Mouse (Mus musculus) midbrain, embryonic 14.5 days (tissue): ENCODE data around the gene Napb. TPM values are rescaled to one million over a fixed set of nuclear protein-coding genes. Genes with fewer than 3 reads are reported as not detected.
A peak's percentile ranks its signal among the peaks of the same experiment; 100 is the strongest.

Experiments
- ATAC-seq: fragments of 200-750 bp; cut with Nextera tagmentation; 2 replicates; pipeline ENCODE4 v1.8.0; 2017; ENCODE audit warnings: moderate number of reproducible peaks, moderate library complexity; ENCODE audit not compliant: low FRiP score, low TSS enrichment
- DNase-seq: peaks from one replicate; pipeline ENCODE4 v3.0.0-alpha.2; 2015
- H3K27ac ChIP-seq: fragments of 300-500 bp; sonication (generic); replicated peaks from 2 replicates; pipeline ENCODE4 v1.5.1; 2014; ENCODE audit warnings: mild to moderate bottlenecking, low read depth, low read length, moderate library complexity
- H3K27me3 ChIP-seq: fragments of 300-500 bp; sonication (generic); 2 replicates; pipeline ENCODE4 v1.6.1; 2014; ENCODE audit warnings: low read length, control low read depth, mixed read lengths; ENCODE audit not compliant: control insufficient read depth, insufficient read depth
- H3K36me3 ChIP-seq: fragments of 300-500 bp; sonication (generic); 2 replicates; pipeline ENCODE4 v1.6.1; 2014; ENCODE audit warnings: low read length, control low read depth; ENCODE audit not compliant: control insufficient read depth, insufficient read depth
- H3K4me1 ChIP-seq: fragments of 300-500 bp; sonication (generic); 2 replicates; pipeline ENCODE4 v1.6.1; 2014; ENCODE audit warnings: mild to moderate bottlenecking, antibody characterized with exemption, low read length, control low read depth; ENCODE audit not compliant: control insufficient read depth, insufficient read depth
- H3K4me2 ChIP-seq: fragments of 300-500 bp; sonication (generic); 2 replicates; pipeline ENCODE4 v1.6.1; 2014; ENCODE audit warnings: mild to moderate bottlenecking, low read length, moderate library complexity
- H3K4me3 ChIP-seq: fragments of 300-500 bp; sonication (generic); replicated peaks from 2 replicates; pipeline ENCODE4 v1.5.1; 2014; ENCODE audit warnings: low read depth, low read length
- H3K9ac ChIP-seq: fragments of 300-500 bp; sonication (generic); replicated peaks from 2 replicates; pipeline ENCODE4 v1.6.1; 2014; ENCODE audit warnings: mild to moderate bottlenecking, low read length, moderate library complexity
- H3K9me3 ChIP-seq: fragments of 300-500 bp; sonication (generic); 2 replicates; pipeline ENCODE4 v1.6.1; 2016; ENCODE audit warnings: low read length, control low read depth, mixed read lengths; ENCODE audit not compliant: control insufficient read depth
- WGBS: fragments of 180-500 bp; shearing (Covaris S2); extraction: QIAGEN DNeasy Blood & Tissue Kit; methylation state at CpG from one replicate; pipeline ENCODE4 v1.1.7; 2014; 5-methylcytosine and 5-hydroxymethylcytosine counted together
- polyA plus RNA-seq: library from polyadenylated mRNA; unstranded; fragments of >200 nt; fragmentation: Nextera tagmentation; extraction: Ambion mirVana; gene quantifications from 2 replicates; pipeline ENCODE4 v1.2.1, GENCODE M21; 2014

Gene Napb
- polyA plus RNA-seq, 1 experiment from 2014 or later: 78.1 TPM

- Histone ChIP-seq H3K27ac (no peak overlapping the region), H3K4me1 (no peaks in the 10 kb centered on the region), H3K4me2 (no peak overlapping the region), H3K4me3 (no peak overlapping the region), H3K9me3 (no peaks in the 10 kb centered on the region), H3K9ac (no peak overlapping the region), H3K36me3 (peaks cover 84% of the 10 kb centered on the region), H3K27me3 (no peaks in the 10 kb centered on the region)
- no peak for ATAC-seq
- 95% methylated on average over 5 of the region's 5 CpGs for WGBS
- DNase-seq: no peak
Measured at GRCm38 (mm10) chr2:148690781-148691180, 41.5 kb downstream of the Napb start.

- Histone ChIP-seq H3K4me3 (no peak overlapping the region), H3K27ac (no peak overlapping the region), H3K4me2 (no peak overlapping the region), H3K9me3 (no peaks in the 10 kb centered on the region), H3K36me3 (peaks cover 85% of the 10 kb centered on the region), H3K4me1 (no peaks in the 10 kb centered on the region), H3K9ac (no peak overlapping the region), H3K27me3 (no peaks in the 10 kb centered on the region)
- WGBS: 96% methylated on average over 3 of the region's 3 CpGs
- ATAC-seq (no peak), DNase-seq (no peak)
Measured at GRCm38 (mm10) chr2:148690291-148690690, 42.0 kb downstream of the Napb start.

DNA sequence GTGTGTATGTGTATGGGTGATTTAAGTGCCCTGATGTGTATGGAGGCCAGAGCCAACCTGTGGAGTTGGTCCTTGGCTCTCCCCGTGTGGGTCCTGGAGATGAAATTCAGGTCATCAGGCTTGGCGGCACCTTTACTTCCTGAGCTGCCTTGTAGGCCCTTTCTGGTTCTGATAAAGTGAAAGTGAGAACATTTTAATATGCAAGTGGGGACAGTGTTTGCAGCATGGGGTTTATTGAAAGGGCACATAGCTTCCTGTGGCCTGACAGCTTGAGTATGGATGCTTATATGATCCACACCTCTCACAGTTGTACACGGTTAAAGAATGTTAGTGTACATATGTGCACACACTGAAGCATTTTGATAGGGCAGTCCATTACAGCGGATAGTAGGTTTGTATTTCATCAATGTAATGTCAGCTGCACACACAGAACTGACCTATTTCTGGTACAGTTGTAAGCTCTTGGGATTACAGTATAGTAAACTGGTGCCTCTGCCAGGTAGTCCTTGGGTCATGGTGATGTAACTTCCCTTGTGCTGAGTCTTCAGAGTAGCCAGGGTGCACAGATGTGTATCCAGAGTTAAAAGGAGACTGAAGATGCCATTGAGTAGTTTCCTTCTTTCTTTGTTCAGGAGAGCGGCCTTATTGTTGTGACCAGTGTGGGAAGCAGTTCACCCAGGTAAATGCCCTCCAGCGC lies 42.7 kb downstream of the Napb start:
- ATAC-seq (no peak), DNase-seq (no peak)
- Histone ChIP-seq H3K4me1 (no peaks in the 10 kb centered on the region), H3K27me3 (no peaks in the 10 kb centered on the region), H3K9me3 (no peaks in the 10 kb centered on the region), H3K4me3 (no peak overlapping the region), H3K9ac (no peak overlapping the region), H3K27ac (no peak overlapping the region), H3K4me2 (no peak overlapping the region), H3K36me3 (peaks cover 85% of the 10 kb centered on the region)
- WGBS: 98% methylated on average over 6 of the region's 6 CpGs

DNA sequence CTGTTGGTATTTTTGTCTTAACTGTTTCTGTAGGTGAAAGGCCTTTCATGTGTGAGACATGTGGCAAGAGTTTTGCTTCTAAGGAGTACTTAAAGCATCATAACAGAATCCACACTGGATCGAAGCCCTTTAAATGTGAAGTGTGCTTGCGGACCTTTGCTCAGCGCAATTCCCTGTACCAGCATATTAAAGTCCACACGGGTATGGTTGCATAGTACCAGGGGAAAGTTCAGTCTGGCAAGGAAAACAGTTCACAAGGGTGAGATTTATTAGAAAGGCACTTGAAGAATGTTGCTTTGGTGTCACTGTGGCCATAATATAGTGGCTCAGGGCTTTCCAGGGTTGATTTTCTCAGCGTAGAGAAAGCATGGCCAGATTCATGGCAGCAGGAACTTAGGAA lies 44.3 kb downstream of the Napb start:
- H3K4me2 ChIP-seq: no peak overlapping the region
- H3K4me1 ChIP-seq: no peaks in the 10 kb centered on the region
- no peak for ATAC-seq
- no peak for DNase-seq
- WGBS: 94% methylated on average over 5 of the region's 5 CpGs
- no peak overlapping the region for H3K4me3 ChIP-seq
- H3K9me3 ChIP-seq: no peaks in the 10 kb centered on the region
- H3K9ac ChIP-seq: no peak overlapping the region
- H3K27ac ChIP-seq: no peak overlapping the region
- peaks cover 82% of the 10 kb centered on the region for H3K36me3 ChIP-seq
- H3K27me3 ChIP-seq: no peaks in the 10 kb centered on the region

DNA sequence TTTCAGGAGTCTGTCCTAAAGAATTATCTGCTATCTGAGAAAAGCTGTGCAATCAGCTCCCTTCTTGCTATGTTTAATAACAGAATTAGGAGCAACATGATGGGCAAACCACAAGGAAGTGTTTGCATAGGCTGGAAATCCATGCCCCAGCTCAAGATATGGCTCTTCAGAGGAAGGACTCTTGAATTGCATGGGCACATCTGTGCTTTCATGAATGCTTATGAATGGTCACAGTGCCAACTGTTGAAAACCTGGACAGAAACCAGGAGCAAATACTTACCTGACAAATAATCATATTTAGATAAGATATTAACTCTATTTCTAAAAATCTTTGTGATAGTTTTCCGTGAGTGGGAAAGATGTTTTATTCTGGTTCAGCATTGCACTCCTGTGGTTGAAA lies 45.4 kb downstream of the Napb start:
- no peak for ATAC-seq
- Histone ChIP-seq H3K27me3 (no peaks in the 10 kb centered on the region), H3K36me3 (peaks cover 76% of the 10 kb centered on the region), H3K9me3 (no peaks in the 10 kb centered on the region), H3K9ac (no peak overlapping the region), H3K4me3 (no peak overlapping the region), H3K4me2 (no peak overlapping the region), H3K4me1 (peaks cover 7% of the 10 kb centered on the region), H3K27ac (no peak overlapping the region)
- DNase-seq: no peak
- 98% methylated on average over 1 of the region's 1 CpGs for WGBS

GRCm38 (mm10) chr2:148685709-148686108 lies 46.6 kb downstream of the Napb start:
- no peak for ATAC-seq

GRCm38 (mm10) chr2:148684972-148685371 lies 47.3 kb downstream of the Napb start:
- H3K4me3 ChIP-seq: no peak overlapping the region
- no peak for ATAC-seq
- 98% methylated on average over 2 of the region's 2 CpGs for WGBS

More at GRCm38 (mm10) chr2:148685709-148686108, 46.6 kb downstream of the Napb start:
- no peak for DNase-seq
- Histone ChIP-seq H3K9me3 (no peaks in the 10 kb centered on the region), H3K27me3 (no peaks in the 10 kb centered on the region), H3K9ac (no peak overlapping the region), H3K27ac (no peak overlapping the region), H3K4me1 (peaks cover 11% of the 10 kb centered on the region), H3K36me3 (peaks cover 65% of the 10 kb centered on the region), H3K4me2 (no peak overlapping the region), H3K4me3 (no peak overlapping the region)
- WGBS: 95% methylated on average over 3 of the region's 3 CpGs

DNA sequence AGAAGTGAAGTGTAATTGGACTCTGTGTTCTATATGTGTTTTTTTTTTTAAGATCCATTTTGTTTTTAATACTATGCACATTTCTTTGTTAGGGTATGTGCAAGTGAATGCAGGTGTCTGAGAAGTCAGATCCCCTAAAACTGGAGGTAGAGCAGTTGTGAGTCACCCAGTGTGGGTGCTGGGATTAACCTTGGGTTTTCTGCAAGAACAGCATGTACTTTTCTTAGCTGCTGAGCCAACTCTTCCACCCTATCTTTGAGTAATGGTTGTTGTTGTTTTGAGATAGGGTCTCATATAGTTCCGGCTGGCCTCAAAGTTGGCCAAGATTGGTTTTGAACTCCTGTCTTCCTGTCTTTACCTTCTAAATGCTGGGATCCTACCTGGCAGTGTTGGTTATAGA lies 49.2 kb downstream of the Napb start:
- Histone ChIP-seq H3K4me1 (peaks cover 31% of the 10 kb centered on the region), H3K9ac (no peak overlapping the region), H3K27me3 (no peaks in the 10 kb centered on the region), H3K36me3 (peaks cover 45% of the 10 kb centered on the region), H3K27ac (no peak overlapping the region), H3K4me3 (no peak overlapping the region), H3K4me2 (no peak overlapping the region), H3K9me3 (no peaks in the 10 kb centered on the region)
- ATAC-seq (no peak), DNase-seq (no peak)
- 93% methylated on average over 1 of the region's 1 CpGs for WGBS

More at GRCm38 (mm10) chr2:148684972-148685371, 47.3 kb downstream of the Napb start:
- H3K9ac ChIP-seq: no peak overlapping the region
- H3K4me2 ChIP-seq: no peak overlapping the region
- no peaks in the 10 kb centered on the region for H3K27me3 ChIP-seq
- peaks cover 16% of the 10 kb centered on the region for H3K4me1 ChIP-seq
- peaks cover 58% of the 10 kb centered on the region for H3K36me3 ChIP-seq
- no peak for DNase-seq
- H3K9me3 ChIP-seq: no peaks in the 10 kb centered on the region
- H3K27ac ChIP-seq: no peak overlapping the region

- H3K36me3 ChIP-seq: peaks cover 34% of the 10 kb centered on the region
- H3K9ac ChIP-seq: peak overlapping the region; percentile 77
- 8% methylated on average over 17 of the region's 17 CpGs for WGBS
- ATAC-seq (peak; percentile 59), DNase-seq (peak; percentile 52)
- peak overlapping the region; percentile 89 for H3K4me2 ChIP-seq
- H3K27me3 ChIP-seq: no peaks in the 10 kb centered on the region
- H3K9me3 ChIP-seq: no peaks in the 10 kb centered on the region
- peak overlapping the region; percentile 81 for H3K27ac ChIP-seq
- H3K4me1 ChIP-seq: peaks cover 36% of the 10 kb centered on the region
- peak overlapping the region; percentile 72 for H3K4me3 ChIP-seq
Measured at GRCm38 (mm10) chr2:148681461-148681891, 50.8 kb downstream of the Napb start.
